Mouse (Mus musculus) thymus, postnatal 25 days (tissue): ENCODE results near the gene Brd3os.

ENCODE experiments used
- DNase-seq: peaks from one replicate; pipeline ENCODE4 v3.0.0; 2022

Gene Brd3os

GRCm38 (mm10) chr2:27421293-27422068, 20.6 kb upstream of the Brd3os start:
- no peak for DNase-seq

DNA sequence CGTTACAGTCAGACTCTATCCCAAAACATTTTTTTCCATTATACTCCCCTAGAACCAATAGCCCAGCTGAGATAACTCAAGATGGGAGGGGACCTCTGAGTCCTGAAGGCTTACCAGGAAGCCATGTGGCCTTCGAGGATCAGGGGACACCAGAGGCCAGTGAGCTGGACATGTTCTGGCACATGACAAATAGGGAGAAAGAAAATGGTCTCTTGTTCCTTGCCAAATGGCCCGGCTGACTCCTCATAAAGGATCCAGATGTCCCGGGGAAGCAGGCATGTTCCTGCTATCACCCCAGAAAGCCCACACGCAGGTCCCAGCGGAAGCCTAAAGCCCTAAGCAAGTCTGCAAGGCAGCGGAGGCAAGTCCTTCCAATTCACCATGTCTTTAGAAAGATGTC, 18.5 kb upstream of the Brd3os start:
- DNase-seq, result no peak

DNA sequence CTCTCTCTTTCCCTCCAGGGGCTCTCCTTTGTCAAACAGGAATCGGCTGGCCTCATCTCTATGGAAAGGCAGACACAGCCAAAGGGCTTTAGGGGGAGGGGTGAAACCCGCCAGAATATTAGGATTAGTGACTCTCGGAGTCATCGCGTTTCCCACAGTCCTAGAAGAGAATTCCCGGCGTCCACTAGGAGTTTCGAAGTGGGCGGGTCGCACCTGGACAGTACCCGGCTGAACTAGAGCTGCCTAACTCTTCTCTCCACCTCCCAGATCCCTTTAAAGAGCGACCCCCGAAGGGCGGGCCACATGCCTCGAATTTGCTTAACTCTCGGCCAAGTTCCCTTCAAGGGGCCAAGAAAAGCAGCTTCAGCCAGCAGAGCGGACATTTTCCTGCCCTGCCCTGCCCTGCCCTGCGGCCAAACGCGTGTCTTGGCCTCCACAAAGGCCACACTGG, 16.9 kb upstream of the Brd3os start:
- DNase-seq, result peak; percentile 25

DNA sequence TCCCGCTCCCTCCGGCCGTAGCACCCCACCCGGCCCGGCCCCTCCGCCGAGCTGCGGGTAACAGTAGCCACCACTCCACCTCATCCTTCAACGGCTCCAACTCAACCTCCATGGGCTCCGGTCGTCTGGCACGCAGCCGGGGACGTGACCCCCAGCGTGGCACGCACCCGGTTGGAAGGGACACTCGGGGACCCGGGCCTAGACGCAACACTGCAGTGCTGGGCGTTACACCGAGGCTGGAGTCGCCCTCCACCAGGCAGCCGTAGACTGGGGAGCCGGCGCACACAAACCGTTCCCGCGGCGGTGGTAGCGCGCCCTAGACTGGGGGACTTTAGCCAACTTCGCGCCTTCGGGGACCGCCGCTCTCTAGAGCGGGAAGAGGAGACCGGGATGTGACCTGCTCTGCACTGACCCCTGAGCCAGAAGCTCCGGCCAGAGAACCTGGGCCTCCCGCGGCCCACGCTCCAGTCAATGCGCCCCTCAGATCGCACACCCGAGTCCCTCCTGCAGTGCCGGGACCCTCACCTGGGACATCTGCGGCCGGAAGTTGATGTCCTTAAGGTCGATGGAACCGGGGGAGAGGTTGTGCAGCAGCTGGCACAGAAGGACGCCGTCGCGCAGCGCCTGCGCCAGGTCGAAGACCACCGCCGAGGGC, 16.2 kb upstream of the Brd3os start:
- DNase-seq, result peak; percentile 57

- DNase-seq, result no peak
These were observed 15.7 kb upstream of the Brd3os start for GRCm38 (mm10) chr2:27426406-27426854.

GRCm38 (mm10) chr2:27426855-27427457, 15.2 kb upstream of the Brd3os start, which contains the start of gene Vav2:
Gene Vav2, minus strand, starts transcription at chr2:27427033.
- peak; percentile 96 for DNase-seq

GRCm38 (mm10) chr2:27428071-27428470, 14.1 kb upstream of the Brd3os start:
- peak; percentile 88 for DNase-seq

GRCm38 (mm10) chr2:27430621-27431020, 11.5 kb upstream of the Brd3os start:
- no peak for DNase-seq

DNA sequence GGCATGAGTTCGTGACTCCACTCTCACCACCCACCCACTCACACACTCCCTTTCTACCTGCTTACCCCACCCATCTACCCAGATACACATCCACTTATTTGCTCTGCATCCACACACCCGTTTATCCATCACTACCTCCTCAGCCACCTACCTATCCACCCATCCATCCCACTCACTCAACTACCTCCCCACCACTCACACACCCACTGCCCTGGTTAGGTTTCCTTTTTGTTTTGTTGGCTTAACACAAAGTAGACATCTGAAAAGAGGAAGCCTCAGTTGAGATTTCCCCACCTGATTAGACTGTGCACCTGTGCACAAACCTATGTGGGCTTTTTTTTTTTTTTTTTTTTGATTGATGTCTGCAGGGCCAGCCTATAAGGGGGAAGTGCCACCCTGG, 9.5 kb upstream of the Brd3os start:
- peak; percentile 64 for DNase-seq

GRCm38 (mm10) chr2:27437876-27438275, 4.2 kb upstream of the Brd3os start:
- DNase-seq, result no peak

DNA sequence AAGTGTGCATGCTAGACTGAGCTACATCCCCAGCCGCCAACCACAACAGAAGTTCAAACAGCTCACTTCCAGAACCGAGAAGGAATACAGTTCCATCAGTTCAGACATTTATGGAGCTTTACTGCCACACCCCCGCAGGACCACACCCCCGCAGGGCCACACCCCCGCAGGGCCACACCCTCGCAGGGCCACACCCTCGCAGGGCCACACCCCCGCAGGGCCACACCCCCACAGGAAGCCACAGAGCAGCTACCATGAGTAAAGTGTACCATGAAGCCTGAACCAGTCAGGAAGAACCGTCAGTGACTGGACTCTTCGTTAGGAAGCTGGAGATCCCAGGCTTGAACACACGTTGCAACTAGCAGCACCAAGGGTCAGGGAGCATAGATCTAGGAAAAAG, 3.8 kb upstream of the Brd3os start:
- DNase-seq, result peak; percentile 67

GRCm38 (mm10) chr2:27442708-27443449, 755 bp downstream of the Brd3os start:
- no peak for DNase-seq

- no peak for DNase-seq
These were observed 1.3 kb downstream of the Brd3os start for GRCm38 (mm10) chr2:27443450-27443708.

GRCm38 (mm10) chr2:27445910-27446309, 3.8 kb downstream of the Brd3os start:
- no peak for DNase-seq

- no peak for DNase-seq
These were observed 4.7 kb downstream of the Brd3os start for GRCm38 (mm10) chr2:27446812-27447211.

DNA sequence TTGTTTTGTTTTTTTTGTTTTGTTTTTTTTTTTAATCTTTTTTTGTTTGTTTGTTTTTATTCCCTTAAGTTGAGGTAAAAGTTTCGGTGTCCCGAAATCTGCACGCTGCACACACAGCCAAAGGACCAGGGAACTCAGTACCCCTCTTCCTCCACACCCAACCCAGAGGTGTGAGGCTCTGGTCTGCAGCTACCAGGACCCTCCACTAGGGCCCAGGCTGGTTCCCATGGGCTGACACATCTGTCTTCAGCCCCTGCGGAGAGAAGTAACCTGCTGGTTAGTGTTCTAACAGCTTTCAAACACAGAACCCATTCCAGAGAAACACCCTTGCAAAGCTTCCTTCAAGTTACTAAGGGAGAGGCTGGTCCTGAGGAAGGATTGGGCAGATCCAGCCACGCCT, 5.7 kb downstream of the Brd3os start:
- DNase-seq, result no peak

DNA sequence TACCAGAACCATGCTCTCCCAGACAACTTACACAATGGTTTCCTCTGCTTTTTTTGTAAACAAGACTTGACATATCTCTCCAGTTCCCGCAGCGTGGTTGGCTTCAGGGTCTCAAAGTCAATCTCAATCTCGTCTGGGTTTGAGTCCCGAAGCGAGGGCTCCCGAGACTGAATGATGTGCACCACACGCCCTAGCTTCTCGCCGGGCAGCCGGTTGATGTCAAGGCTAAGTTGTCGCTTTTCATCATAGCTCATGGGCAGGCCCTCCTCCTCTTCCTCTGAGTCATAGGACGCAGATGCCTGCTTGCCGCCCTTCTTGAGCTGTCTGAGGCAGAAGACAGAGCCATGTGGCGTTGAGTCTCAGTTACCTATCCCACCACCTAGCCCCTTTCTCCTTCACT, 8.1 kb downstream of the Brd3os start:
- DNase-seq, result no peak

- DNase-seq, result no peak
These were observed 17.6 kb downstream of the Brd3os start for GRCm38 (mm10) chr2:27459735-27460134.

DNA sequence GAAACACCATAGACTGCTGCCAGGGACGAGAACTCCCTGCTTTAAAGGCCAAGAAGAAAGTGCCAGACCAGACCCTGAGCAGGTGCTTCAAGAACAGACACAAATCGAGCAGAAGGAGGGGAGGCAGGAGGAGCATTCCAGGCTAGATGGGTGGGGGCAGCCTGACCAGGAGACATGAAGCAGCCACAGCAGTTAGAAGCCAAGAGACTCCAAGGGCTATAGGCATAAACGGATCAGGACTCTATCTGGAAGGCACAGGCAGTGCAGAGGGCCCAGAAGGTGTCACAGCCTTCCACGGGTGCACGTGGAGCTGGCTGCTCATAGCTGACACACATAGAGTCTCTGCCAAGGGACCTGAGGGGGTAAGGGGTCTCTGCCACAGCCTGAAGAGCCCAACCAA, 18.0 kb downstream of the Brd3os start:
- no peak for DNase-seq

GRCm38 (mm10) chr2:27460651-27461050, 18.5 kb downstream of the Brd3os start:
- no peak for DNase-seq

GRCm38 (mm10) chr2:27461881-27462660, 19.9 kb downstream of the Brd3os start:
- DNase-seq, result no peak

DNA sequence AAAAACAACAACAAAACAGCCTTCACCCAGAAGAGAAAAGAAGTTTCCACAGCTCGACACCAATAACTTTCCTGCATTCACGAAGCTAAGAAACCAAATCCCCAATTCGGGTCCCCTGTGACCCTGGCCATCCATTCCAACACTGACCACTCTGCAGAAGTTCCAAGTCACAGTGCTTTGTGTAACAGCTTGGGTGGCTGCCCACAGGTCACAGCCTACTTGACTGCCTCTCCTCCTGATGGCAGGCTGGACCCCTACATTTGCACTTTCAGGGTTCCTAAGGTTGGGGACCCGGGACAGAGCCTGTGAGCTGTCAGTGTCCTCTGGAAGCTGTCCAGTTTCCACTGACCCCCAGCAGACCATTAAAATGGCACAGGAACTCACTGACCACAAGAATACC, 20.8 kb downstream of the Brd3os start:
- no peak for DNase-seq
